Mouse (Mus musculus): ENCODE measurements at regions not wholly inside any gene's neighbourhood (a gene's known extent, or its start where the extent isn't known, plus 50 kb on each side); places are given as distances from the start of the nearest gene placed in this dataset.

- in situ Hi-C loops (cut with MboI; ENCODE audit: low pct_ligation_motif_present, low pct_unique_long_range_greater_than_20kb, low sequenced_read_pairs) (no loop called here), dilution Hi-C loops (cut with MboI; ENCODE audit: extremely low pct_ligation_motif_present, extremely low pct_unique_long_range_greater_than_20kb, low sequenced_read_pairs) (no loop called here)
- Histone ChIP-seq H3K36me3 (replicated peaks in 1 of 2; ENCODE audit: control insufficient read depth in 1 of 2, insufficient read depth in 1 of 2, low read length in 1 of 2) (no peaks in the 10 kb centered on the region), H3K27me3 (replicated peaks) (no peaks in the 10 kb centered on the region), H3K9me3 (replicated peaks; ENCODE audit: low read length) (no peaks in the 10 kb centered on the region), H3K4me3 (replicated peaks in 1 of 3; ENCODE audit: low read depth in 2 of 3, low read length in 2 of 3, poor library complexity in 1 of 3) (no peak overlapping the region), H3K4me2 (ENCODE audit: insufficient read depth, low read depth, poor library complexity, severe bottlenecking) (no peak overlapping the region), H3K27ac (ENCODE audit: insufficient read depth, low read depth) (no peak overlapping the region), H3K79me2 (replicated peaks; ENCODE audit: control insufficient read depth, extremely low read depth, insufficient read depth, poor library complexity, severe bottlenecking) (no peaks in the 10 kb centered on the region), H3K9ac (ENCODE audit: insufficient read depth, low read depth) (no peak overlapping the region), H3K4me1 (ENCODE audit: control insufficient read depth in 1 of 2, insufficient read depth in 2 of 2) (no peaks in the 10 kb centered on the region)
- TF ChIP-seq HCFC1 (IDR thresholded peaks at IDR 0.05; ENCODE audit: low read depth, low read length), result no peak
- no peak for DNase-seq (ENCODE audit: extremely low read depth)
Measured at GRCm38 (mm10) chr1:97479921-97480320, 182.0 kb downstream of the D1Ertd622e start.
